Mouse (Mus musculus): ENCODE measurements around the gene Morn1.
A peak's percentile ranks its signal among the peaks of the same experiment; 100 is the strongest.
"Not testable (repeated sequence)": the region's sequence is repeated elsewhere in the genome, so short reads cannot be mapped to it uniquely, and the experiment has no call there.

Morn1 gene

GRCm38 (mm10) chr4:155078808-155079207 is 7.6 kb upstream of the Morn1 start:
- DNase-seq (ENCODE audit: inconsistent ontology term) = not testable (repeated sequence)

DNA sequence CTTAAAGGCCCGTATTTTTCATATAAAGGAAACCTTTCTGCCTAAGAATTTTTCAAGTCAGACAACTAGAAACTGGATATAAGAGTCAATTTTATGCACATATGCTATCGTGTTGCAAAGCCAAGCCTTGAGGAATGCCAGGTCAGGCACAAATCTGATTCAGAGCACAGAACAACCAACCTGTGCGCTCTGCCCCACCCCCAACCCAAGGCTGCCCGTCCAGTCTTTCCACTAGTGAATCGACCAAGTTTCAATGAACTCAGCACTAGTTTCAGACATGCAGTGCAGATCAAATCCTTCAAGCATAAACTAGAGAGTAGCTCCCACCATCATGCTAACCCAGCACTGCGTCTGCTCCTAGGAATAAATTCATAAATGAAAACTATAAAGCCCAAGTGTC is 6.7 kb upstream of the Morn1 start:
- DNase-seq (ENCODE audit: inconsistent ontology term) = no peak

GRCm38 (mm10) chr4:155083553-155083952 is 2.8 kb upstream of the Morn1 start:
- DNase-seq (ENCODE audit: inconsistent ontology term) = no peak

GRCm38 (mm10) chr4:155084351-155084750 is 2.0 kb upstream of the Morn1 start:
- DNase-seq (ENCODE audit: inconsistent ontology term) = no peak

GRCm38 (mm10) chr4:155085206-155086107 is 920 bp upstream of the Morn1 start:
- DNase-seq (ENCODE audit: inconsistent ontology term) = no peak

DNA sequence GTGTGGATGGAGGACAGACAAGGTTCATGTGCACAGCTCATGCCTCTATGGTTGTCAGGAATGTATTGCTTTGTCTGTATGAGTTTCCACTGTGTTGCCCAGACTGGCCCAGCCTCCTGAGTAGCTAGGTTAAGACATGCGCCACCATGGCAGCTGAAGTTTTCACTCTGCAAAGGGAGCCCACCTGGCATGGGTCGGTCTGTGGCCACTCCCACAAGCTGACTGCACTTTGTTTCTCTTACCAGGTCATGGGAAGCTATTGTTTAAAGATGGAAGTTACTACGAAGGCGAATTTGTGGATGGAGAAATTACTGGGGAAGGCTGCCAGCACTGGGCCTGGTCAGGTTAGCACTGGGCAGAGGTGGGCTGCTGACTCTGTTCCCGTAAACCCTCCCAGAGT is 2.9 kb downstream of the Morn1 start:
- DNase-seq (ENCODE audit: inconsistent ontology term) = no peak

DNA sequence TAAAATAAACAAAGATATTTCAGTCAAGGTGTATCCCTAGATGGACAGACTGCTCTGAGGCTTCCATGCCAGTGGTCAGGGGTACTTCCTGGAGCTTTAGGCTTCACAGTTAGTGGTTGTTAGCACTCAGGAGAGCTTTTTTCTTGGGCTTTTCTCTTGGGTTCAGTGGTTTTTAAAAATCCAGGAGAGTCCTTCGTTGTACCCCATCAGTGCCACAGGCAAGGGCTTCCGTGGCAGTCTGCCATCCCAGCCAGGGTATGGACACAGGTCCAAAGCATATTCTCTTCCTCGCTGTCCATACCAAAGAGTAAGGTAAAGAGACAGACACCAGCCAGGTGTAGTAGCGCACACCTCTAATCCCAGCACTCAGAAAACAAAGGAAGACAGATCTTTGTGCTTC is 3.8 kb downstream of the Morn1 start:
- no peak for DNase-seq (ENCODE audit: inconsistent ontology term)

GRCm38 (mm10) chr4:155090688-155091449 is 4.5 kb downstream of the Morn1 start:
- DNase-seq (ENCODE audit: inconsistent ontology term) = no peak

- DNase-seq (ENCODE audit: inconsistent ontology term) = no peak
Observed at GRCm38 (mm10) chr4:155092718-155093430, 6.5 kb downstream of the Morn1 start.

DNA sequence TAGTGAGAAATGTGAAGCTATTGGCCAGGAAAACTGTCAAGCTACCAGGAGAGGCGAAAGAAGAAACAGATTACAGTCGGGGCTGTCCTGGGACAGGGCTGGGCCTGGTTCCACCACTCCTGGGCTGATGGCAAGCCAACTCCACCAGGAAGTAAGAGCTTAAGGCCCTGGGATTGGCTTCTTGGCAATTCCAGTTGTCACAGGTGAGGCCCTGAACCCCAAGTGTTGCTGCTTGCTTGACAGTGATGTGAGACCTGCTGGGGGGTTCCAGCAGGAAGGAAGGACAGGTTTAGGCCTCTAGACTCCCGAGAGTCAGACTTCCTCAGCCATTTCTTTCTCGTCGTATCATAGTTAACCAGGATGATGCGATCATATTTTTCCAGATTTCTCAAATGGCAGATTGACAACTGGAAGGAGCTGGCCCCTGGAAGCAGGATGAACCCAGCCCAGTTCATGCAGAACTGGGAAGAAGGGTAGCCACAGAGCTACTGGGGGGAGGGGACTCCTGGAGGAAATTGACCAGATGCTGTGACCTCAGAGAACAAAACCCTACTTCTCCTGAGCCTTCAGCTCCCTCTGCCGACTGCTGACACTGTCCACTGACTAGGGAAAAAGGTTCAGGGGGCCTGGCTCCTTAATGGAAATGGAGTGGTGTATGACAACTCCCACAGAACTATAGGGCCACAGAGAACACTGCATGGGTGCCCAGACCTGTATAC is 7.2 kb downstream of the Morn1 start:
- DNase-seq (ENCODE audit: inconsistent ontology term) = no peak

DNA sequence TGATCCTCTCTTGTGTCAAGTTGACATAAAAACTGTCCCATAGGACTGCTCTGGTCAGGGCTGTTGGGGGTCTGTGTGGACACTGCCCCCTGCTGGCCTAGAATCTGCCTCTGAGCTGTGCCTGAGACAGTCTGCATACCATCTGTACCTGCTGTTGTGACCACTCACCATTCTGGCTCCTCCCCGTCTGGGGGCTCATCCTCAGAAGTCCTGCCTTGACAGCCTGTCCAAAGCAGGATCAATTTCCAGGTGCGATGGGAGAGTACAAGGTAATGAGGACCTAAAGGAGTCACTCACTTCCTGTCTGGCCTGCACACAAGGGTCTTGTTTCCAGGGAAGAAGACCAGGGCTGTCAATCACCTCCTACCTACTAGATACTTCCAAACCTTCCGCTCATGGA is 8.2 kb downstream of the Morn1 start:
- DNase-seq (ENCODE audit: inconsistent ontology term) = no peak

DNA sequence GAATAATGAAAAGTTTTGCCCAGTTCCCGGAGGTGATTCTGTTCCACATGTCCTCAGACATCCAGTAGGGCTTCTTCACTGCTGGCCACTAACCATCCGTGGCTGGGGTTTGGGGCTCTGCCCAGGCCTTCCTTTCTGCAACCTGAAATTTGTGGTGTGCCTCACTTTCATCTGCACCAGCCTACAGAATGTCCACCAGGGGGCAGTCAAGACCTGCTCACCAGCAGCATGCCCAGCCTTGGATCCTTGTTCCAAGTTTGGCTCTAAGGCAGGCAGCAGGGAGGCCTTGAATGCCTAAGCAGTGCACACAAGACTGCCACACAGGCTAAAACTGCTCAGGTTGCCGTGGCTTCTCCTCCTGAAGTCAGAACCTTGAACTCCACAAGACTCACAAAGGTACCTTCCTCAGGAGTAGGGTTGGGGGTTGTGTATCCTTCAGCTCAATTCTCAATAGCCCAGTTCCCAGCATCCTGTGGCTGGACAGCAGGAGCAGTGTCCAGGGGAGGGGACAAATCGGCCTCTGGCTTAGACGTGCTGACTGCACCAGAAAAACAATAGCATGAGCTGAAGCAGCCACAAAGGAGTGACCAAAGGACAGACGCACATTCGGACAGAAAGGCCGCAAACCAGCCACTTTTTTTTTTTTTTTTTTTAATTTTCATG is 9.0 kb downstream of the Morn1 start:
- DNase-seq (ENCODE audit: inconsistent ontology term) = peak; percentile 86

DNA sequence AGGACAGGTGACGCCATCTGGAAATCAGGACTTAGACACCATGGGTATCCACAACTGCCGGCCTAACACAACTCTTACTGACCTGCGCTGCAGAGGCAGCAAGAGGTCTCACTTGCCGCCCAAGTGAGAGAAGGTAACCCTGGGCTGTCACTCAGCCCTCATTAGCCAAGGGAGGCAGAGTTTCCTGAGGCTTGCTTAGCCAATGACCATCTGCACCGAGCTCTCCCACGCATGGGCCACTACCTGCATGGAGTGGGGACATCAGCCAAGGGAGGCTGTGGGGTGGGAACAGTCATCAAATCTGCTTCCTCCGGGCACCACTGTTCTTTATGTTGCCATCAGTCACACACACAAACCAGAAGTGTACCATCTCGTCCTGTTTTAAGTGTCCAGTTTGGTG is 9.6 kb downstream of the Morn1 start:
- DNase-seq (ENCODE audit: inconsistent ontology term) = no peak

DNA sequence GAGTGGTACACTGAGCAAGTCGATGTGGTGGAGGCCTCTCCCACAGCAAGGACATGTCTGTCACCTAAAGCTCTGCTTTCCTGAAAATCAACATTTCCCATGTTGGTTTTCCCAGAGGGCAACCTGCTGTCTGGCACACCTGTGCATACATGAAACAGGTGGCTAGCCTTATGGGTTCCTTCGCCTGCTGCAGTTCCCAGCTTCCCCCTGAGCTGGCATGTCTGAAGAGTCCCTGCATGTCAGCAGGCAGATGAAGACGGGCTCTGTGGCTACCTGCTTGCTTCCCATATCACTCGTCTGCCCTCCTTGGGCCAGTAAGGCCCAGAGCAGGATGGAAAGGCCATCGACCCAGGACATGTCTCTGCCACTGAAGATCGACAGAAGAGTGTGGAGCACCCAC is 11.1 kb downstream of the Morn1 start:
- DNase-seq (ENCODE audit: inconsistent ontology term) = no peak

- no peak for DNase-seq (ENCODE audit: inconsistent ontology term)
Observed at GRCm38 (mm10) chr4:155098572-155098971, 12.2 kb downstream of the Morn1 start.

- DNase-seq (ENCODE audit: inconsistent ontology term) = no peak
Observed at GRCm38 (mm10) chr4:155107886-155108285, 21.5 kb downstream of the Morn1 start.

DNA sequence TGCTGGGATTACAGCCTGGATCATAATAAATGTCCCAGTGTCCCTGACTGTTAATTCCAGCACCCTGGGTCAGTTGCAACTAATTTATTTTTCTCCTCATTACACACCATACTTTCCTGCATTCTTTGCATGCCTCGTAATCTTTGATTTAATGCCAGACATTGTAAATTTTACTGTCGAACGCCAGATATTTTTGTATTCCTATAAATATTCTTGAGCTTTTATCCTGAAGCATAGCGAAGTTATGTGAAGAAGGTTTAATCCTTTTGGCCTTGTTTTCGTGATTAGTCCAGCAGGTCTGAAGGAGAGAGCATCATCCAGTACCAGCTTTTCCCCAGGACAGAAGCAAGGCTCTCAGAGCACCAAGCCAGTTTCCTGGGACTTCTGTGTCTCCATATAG is 23.1 kb downstream of the Morn1 start:
- DNase-seq (ENCODE audit: inconsistent ontology term) = peak; percentile 65

GRCm38 (mm10) chr4:155113766-155114410 is 27.5 kb downstream of the Morn1 start:
- DNase-seq (ENCODE audit: inconsistent ontology term) = peak; percentile 59

DNA sequence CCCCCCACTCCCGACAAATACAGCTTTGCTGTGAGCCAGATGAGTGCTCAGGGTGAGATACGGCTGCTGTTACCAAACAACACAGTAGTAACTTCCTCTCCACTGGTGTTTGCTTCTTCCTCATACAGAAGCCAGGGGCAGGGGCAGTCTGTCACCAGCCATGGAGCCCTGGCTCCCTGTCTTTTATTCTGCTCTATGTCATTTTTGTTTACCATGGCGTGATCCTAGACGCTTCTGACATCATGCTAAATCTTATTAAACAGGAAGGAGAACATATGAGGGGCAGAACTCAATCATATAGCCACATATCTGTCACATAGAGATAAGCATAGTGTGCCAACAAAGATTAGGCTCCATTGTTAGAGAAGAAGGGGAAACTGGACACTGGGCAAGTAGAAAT is 30.2 kb downstream of the Morn1 start:
- no peak for DNase-seq (ENCODE audit: inconsistent ontology term)

DNA sequence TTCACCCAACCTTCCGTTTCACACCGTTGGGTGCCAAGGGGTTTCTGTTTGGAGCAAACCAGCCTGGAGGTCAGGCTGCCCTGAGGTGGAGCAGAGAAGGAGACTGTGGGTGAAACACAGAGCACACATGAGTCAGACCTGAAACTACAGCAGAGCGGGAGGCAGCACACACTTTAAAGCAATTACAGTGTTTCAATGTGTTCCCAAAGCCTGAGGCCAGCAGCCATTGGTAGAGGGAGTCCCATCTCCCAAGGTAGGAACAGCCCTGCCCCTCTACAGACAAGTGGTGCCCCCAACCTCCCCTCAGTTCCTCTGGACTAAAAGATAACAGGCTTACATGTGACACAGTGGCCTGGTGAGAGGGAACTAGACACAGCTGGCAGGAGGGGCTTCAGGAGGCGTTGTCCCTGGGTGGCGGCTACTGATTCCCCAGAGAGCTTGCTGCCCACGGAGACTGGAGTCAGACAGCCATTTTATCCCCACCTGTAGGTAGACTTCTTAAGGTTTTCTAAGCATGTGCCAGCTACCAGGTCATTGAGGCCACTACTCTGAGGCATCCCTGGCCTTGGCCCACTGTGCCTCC is 31.1 kb downstream of the Morn1 start:
- DNase-seq (ENCODE audit: inconsistent ontology term) = no peak

Data from Muller cell, postnatal 12 days (primary cell).